Mouse (Mus musculus) urinary bladder, postnatal 14 days (tissue): Measurements from ENCODE around the gene Rpp14.
"Not testable (repeated sequence)": the region's sequence is repeated elsewhere in the genome, so short reads cannot be mapped to it uniquely, and the experiment has no call there.

Source experiments
- DNase-seq: peaks from one replicate; pipeline ENCODE4 v3.0.0; 2021; ENCODE audit warnings: low spot score

Gene Rpp14

DNA sequence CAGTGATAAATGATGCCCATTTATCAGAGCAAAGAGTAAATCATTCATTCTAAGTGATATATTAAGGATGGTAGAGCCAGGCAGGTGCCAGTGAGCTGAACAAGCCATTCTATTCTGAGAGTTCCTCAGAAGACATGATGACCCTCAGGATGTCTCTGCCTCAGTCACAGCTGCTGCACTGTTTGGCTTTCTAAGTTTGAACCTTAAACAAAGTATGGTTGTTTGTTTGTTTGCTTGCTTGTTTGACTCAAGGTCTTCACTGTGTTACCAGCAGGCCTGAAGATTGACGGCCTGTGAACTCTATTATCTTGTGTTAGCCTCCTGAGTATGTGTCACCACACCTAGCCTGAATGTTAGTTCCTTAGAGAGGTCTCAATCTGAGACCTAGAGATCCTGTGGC lies 34.6 kb downstream of the Rpp14 start:
- no peak for DNase-seq

- DNase-seq, result no peak
These were observed 35.6 kb downstream of the Rpp14 start for GRCm38 (mm10) chr14:8115772-8116171.

DNA sequence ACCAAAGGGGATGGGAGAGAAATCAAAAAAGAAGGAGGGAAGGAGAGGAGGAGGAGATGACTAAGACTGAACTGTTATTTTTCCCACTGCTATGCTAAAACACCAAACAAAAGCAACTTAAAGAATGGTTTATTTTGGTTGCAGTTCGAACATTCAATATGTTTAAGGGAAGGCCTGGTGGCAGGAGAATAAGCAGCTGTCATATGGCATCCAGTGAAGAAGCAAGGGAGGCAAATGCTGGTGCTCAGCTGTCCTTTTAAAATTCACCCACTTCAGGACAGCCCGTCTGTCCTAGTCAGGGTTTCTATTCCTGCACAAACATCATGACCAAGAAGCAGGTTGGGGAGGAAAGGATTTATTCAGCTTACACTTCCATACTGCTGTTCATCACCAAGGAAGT lies 37.2 kb downstream of the Rpp14 start:
- DNase-seq, result no peak

DNA sequence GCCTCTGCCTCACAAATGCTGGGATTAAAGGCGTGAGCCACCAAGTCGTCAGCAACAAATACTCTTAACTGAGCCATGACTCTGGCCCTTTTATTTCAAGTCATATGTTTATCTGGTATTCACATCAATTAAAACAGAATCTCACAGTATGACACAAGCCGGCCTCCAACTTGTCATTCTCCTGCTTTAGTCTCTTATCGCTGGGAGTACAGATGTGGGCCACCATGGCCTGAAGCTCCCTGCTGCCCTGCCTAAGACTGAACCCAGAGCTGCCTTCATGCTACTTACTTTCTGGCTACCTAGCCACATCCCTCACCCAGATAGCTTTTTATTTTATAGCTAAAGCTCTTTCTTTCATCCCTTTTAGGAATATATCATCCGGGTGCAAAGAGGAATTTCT lies 39.3 kb downstream of the Rpp14 start:
- DNase-seq, result no peak

DNA sequence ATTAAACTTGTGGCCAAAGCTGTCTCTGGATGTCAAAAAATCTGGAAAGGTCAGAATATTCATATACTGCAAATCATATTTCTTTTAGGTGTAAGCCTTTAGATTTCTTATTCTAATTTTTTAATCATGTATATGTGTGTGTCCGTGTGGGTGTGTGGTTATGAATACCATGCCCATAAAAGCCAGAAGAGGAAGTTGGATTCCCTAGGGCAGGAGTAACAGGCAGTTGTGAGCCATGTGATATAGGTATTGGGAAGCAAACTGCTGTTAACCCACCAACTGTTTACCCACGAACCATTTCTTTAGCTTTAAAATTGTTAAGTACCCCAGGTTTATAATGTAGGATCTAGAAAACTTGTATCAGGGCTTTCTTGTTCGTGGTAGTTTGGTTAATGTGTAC lies 39.7 kb downstream of the Rpp14 start:
- no peak for DNase-seq

- DNase-seq, result no peak
These were observed 43.0 kb downstream of the Rpp14 start for GRCm38 (mm10) chr14:8123141-8123540.

DNA sequence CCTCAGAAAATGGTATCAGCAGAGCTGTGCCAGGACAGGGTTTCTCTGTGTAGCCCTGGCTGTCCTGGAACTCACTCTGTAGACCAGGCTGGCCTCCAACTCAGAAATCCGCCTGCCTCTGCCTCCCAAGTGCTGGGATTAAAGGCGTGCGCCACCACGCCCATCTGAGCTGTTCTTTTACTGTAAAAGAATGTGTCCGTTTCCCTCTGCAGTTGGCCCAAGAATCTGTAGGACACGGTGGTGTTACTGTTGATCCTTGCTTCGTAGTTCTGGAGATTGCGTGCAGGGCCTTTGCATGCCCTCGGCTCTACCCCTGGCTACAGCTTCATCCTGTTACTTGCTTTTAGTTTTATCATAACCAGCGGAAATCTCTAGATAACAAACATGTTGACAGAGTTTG lies 43.4 kb downstream of the Rpp14 start:
- not testable (repeated sequence) for DNase-seq

DNA sequence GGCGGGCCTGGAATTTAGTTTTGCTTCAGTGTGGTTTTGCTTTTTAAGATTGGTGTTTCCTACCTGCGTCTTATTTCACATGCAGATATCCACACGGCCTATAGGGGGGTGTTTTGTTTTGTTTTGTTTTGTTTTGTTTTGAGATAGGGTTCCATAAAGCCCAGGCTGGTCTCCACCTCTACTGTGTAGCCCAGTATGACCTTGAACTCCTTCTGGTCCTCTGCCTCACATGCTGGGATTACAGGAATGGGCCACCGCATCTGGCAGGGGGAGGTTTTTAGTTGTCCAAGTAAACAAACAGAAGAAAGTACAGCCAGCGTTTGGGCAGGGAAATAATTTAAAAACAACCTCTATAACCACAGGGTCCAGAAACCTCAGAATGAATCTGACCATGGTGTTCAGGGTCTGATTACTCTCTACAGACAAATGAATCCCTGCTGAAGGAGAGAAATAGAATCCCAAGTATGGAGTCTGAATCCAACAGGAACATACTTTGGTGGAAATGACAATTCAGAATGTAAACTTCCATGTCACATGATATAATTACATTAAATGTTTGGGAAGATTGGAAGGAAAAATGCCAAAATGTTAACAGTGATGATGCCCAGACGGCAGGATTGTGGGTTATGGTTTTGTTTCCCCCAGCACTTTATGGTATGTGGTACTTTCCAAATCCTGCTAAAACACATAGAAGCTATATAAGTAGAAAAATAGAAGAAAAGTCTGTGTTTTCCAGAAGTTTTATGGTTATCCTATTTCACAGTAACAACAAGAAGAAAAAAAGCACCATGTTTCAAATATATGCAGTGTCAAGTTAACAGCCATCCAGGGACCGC lies 44.1 kb downstream of the Rpp14 start:
- DNase-seq, result no peak

GRCm38 (mm10) chr14:8127971-8128370 lies 47.8 kb downstream of the Rpp14 start:
- DNase-seq, result peak; percentile 29

DNA sequence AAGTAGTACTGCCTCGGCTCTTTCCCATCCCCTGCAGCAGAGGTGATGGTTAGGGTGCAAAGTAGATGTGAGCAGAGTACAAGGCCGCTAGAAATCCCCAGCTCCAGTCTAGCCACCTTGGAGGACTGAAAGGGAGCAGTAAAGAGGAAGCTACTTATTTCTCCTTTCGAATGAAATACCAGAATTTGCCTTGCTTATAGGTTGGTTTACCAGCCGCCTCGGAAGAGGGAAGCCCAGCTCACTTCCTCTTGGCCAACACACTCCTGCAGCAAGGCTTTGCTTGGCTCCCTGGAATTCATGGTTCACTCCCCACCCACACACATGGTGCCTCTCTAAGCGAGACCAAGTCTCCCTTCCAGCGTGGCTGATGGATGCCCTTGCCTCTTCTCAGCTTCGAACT lies 52.6 kb downstream of the Rpp14 start:
- DNase-seq, result no peak

GRCm38 (mm10) chr14:8134234-8134633 lies 54.1 kb downstream of the Rpp14 start:
- DNase-seq, result no peak

- DNase-seq, result no peak
These were observed 55.0 kb downstream of the Rpp14 start for GRCm38 (mm10) chr14:8135130-8135529.

DNA sequence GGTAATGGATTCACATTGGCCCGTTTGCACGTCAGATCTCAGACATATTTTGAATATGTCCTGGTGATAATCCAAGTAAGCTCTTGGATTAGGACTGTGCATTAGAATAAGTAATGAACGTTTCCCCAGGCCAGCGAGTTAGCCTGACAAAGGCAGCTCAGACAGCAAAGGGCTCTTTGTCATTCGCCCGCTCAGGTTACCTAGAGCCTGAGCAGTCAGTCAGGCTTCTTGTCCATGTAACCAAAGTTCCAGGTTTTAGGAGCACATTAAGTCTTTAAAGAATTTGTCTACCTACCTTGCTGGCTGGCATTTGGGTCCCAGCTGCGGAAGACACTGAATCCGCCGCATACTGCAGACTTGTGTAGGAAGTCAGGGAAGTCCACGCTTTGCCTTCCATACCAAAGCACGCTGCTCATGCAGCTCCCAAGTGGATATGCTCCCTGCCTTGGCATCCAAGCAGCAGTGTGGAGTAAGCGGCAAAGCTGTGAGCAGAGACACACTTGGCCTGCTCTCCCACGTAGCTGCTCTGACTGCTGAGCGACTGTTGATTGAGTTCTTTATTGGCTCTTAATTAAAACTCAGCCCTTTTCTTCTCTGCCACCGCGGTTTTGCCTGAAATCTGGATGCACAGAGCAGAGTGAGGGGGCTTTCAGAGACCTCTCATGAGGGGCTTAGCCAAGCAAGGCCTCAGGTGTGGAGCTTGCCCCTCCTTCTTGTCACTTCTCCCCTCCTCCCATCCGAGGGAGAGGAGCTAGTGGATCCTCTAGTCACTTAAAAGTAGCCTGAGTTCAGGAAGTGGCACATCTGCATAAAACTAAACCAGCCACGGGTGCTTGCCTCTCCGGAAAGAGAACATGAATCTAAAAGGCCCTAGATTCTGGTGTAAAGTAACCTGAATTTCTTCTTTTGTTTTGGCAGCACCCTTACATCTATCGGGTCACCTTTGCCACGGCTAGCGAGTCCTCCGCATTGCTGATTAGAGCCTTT lies 59.9 kb downstream of the Rpp14 start:
- DNase-seq, result no peak

DNA sequence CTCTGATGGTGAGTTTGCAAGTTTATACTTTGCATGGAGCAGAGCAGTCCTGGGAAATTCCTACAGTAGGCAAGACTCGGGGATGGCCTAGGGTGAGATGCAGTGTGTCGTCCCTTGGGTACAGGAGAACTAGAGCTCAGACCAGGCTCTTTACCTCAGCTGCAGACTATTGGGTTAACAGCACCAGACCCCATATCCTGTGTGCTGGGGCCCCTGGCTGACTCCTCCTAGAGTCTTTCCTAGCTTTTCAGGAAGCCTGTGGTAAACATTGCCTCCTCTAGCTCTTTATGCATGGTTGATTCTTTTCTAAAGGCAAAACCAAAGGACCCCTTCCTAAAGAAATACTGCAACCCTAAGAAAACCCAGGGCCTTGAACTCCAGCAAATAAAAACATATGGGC lies 61.0 kb downstream of the Rpp14 start:
- DNase-seq, result no peak
